Mouse (Mus musculus): ENCODE results near the gene Dnal1. TPM values are rescaled to one million over a fixed set of nuclear protein-coding genes. Genes with fewer than 3 reads are reported as not detected.

Dnal1 gene
- total and polyA plus RNA-seq, 3 experiments: 1.3 to 1.7 TPM; not detected in 1

GRCm38 (mm10) chr12:84181999-84182398, 67.8 kb downstream of the Dnal1 start:
- Histone ChIP-seq H3K9me3 (replicated peaks; ENCODE audit: insufficient read depth, low read length) (no peaks in the 10 kb centered on the region), H3K27me3 (ENCODE audit: control insufficient read depth in 1 of 2, insufficient read depth in 2 of 2, low read length in 2 of 2) (no peaks in the 10 kb centered on the region), H3K36me3 (ENCODE audit: control insufficient read depth in 1 of 2, insufficient read depth in 2 of 2, low read length in 2 of 2) (peaks cover 9 to 57% of the 10 kb centered on the region in 2 experiments; a peak in 3 of 4 replicates), H3K4me3 (ENCODE audit: control insufficient read depth in 1 of 2, insufficient read depth in 1 of 2, low read depth in 2 of 2, low read length in 2 of 2) (no peak overlapping the region), H3K9ac (ENCODE audit: control insufficient read depth, low read depth, low read length, poor library complexity, severe bottlenecking) (no peak overlapping the region), H3K27ac (ENCODE audit: control insufficient read depth, low read depth, low read length) (no peak overlapping the region), H3K79me2 (ENCODE audit: control insufficient read depth, insufficient read depth, low read length, poor library complexity) (peaks cover 91% of the 10 kb centered on the region), H3K4me1 (ENCODE audit: control insufficient read depth in 1 of 2, insufficient read depth in 2 of 2, low read length in 2 of 2) (peaks cover 39 to 54% of the 10 kb centered on the region in 2 experiments)
- DNase-seq (ENCODE audit: low read depth, low spot score): no peak
- TF ChIP-seq MEF2A (IDR thresholded peaks at IDR 0.05; ENCODE audit: extremely low read depth, insufficient replicate concordance, low read depth, low read length, poor library complexity, severe bottlenecking): no peak
- no peak for TF ChIP-seq E2F4 (IDR thresholded peaks at IDR 0.05; ENCODE audit: borderline replicate concordance, low read depth, low read length)
- TF ChIP-seq EP300 (IDR thresholded peaks at IDR 0.05; ENCODE audit: low read depth in 1 of 2, low read length in 2 of 2): no peak
- TF ChIP-seq RAD21 (IDR thresholded peaks at IDR 0.05; ENCODE audit: low read depth, low read length): no peak

- no peaks in the 10 kb centered on the region for H3K9me3 ChIP-seq (replicated peaks; ENCODE audit: insufficient read depth, low read length)
- H3K79me2 ChIP-seq (ENCODE audit: control insufficient read depth, insufficient read depth, low read length, poor library complexity): peaks cover 93% of the 10 kb centered on the region
- H3K36me3 ChIP-seq (ENCODE audit: control insufficient read depth in 1 of 2, insufficient read depth in 2 of 2, low read length in 2 of 2): peaks cover 9 to 29% of the 10 kb centered on the region in 2 experiments; a peak in 3 of 4 replicates
- no peak overlapping the region for H3K4me3 ChIP-seq (ENCODE audit: control insufficient read depth in 1 of 2, insufficient read depth in 1 of 2, low read depth in 2 of 2, low read length in 2 of 2)
- no peak overlapping the region for H3K27ac ChIP-seq (ENCODE audit: control insufficient read depth, low read depth, low read length)
- no peak for DNase-seq (ENCODE audit: low read depth, low spot score)
- no peak overlapping the region for H3K9ac ChIP-seq (ENCODE audit: control insufficient read depth, low read depth, low read length, poor library complexity, severe bottlenecking)
- peaks cover 17 to 44% of the 10 kb centered on the region in 2 experiments for H3K4me1 ChIP-seq (ENCODE audit: control insufficient read depth in 1 of 2, insufficient read depth in 2 of 2, low read length in 2 of 2)
- H3K27me3 ChIP-seq (ENCODE audit: control insufficient read depth in 1 of 2, insufficient read depth in 2 of 2, low read length in 2 of 2): no peaks in the 10 kb centered on the region
- TF ChIP-seq ZKSCAN1 (IDR thresholded peaks at IDR 0.05; ENCODE audit: low read depth, low read length) (no peak), TCF12 (IDR thresholded peaks at IDR 0.05; ENCODE audit: low read depth, low read length) (no peak), TBP (IDR thresholded peaks at IDR 0.05; ENCODE audit: low read depth, low read length) (no peak), ZNF384 (IDR thresholded peaks at IDR 0.05; ENCODE audit: low read depth, low read length) (no peak), UBTF (IDR thresholded peaks at IDR 0.05; ENCODE audit: borderline replicate concordance, insufficient read depth, low read depth, low read length) (no peak), JUND (IDR thresholded peaks at IDR 0.05; ENCODE audit: low read depth, low read length) (no peak), MXI1 (IDR thresholded peaks at IDR 0.05; ENCODE audit: low read depth, low read length) (no peak), POLR2A (IDR thresholded peaks at IDR 0.05; ENCODE audit: control insufficient read depth in 1 of 2, insufficient read depth in 1 of 2, low read depth in 1 of 2, low read length in 2 of 2, poor library complexity in 1 of 2) (no peak), ELF1 (IDR thresholded peaks at IDR 0.05; ENCODE audit: low read depth, low read length) (no peak), E2F4 (IDR thresholded peaks at IDR 0.05; ENCODE audit: borderline replicate concordance, low read depth, low read length) (no peak), KAT2A (conservative IDR thresholded peaks at IDR 0.05; ENCODE audit: low read depth, low read length) (no peak), MYB (IDR thresholded peaks at IDR 0.05; ENCODE audit: low read depth, low read length) (no peak), BHLHE40 (IDR thresholded peaks at IDR 0.05; ENCODE audit: borderline replicate concordance, low read depth, low read length) (no peak), GABPA (IDR thresholded peaks at IDR 0.05; ENCODE audit: low read depth, low read length) (no peak), CHD2 (IDR thresholded peaks at IDR 0.05; ENCODE audit: low read length) (no peak), CTCF (IDR thresholded peaks at IDR 0.05 in 2 of 3, conservative IDR thresholded peaks at IDR 0.05 in 1 of 3; ENCODE audit: control insufficient read depth in 1 of 3, insufficient read depth in 1 of 3, low read depth in 2 of 3, low read length in 3 of 3, poor library complexity in 1 of 3, severe bottlenecking in 1 of 3) (no peak), GATA1 (IDR thresholded peaks at IDR 0.05; ENCODE audit: low read depth, low read length) (no peak), NELFE (IDR thresholded peaks at IDR 0.05; ENCODE audit: low read depth, low read length) (no peak)
These were observed 70.8 kb downstream of the Dnal1 start for GRCm38 (mm10) chr12:84184979-84185378.
